Mouse (Mus musculus): ENCODE results near the gene Cyp2t4.

- TF ChIP-seq CTCF (IDR thresholded peaks at IDR 0.05; ENCODE audit: low read depth) (no peak), EP300 (IDR thresholded peaks at IDR 0.05; ENCODE audit: low read depth) (no peak)
Observed at GRCm38 (mm10) chr7:27165696-27166095, 12.2 kb downstream of the Cyp2t4 start.

Measured in heart, postnatal 0 days (tissue).